Comparison of ENCODE assay signal across 9 mouse cellular contexts in genomic region chr7:118929601-118930311, GRCm38 (mm10).
DNase-seq lines count a peak whose midpoint lies in the region; ATAC-seq and TF ChIP-seq lines count a peak whose summit lies in the region.
"Had no signal": no experiment of that assay in that cellular context is flagged by ENCODE, and none has a peak within 500 bp of the region (broad histone marks: within the 10 kb centered on the region; RNA-seq: fewer than 3 reads in every experiment).

No protein-coding gene starts in this region.

- no peak for TF ChIP-seq CTCF in liver, postnatal 0 days (IDR thresholded peaks at IDR 0.05; ENCODE audit: low read depth)

- H3K27me3 ChIP-seq in liver, postnatal 0 days (ENCODE audit: insufficient read depth, low read length): no peaks in the 10 kb centered on the region
- no peaks in the 10 kb centered on the region for H3K27me3 ChIP-seq in liver, embryonic 11.5 days (replicated peaks; ENCODE audit: control insufficient read depth, insufficient read depth, low read length)
- no peaks in the 10 kb centered on the region for H3K27me3 ChIP-seq in kidney, embryonic 16.5 days (ENCODE audit: insufficient read depth, low read length)
- no peaks in the 10 kb centered on the region for H3K27me3 ChIP-seq in liver, embryonic 12.5 days (replicated peaks)
- H3K27me3 ChIP-seq: liver, embryonic 15.5 days had no signal

- H3K9me3 ChIP-seq in liver, postnatal 0 days (ENCODE audit: low read length): no peaks in the 10 kb centered on the region
- no peaks in the 10 kb centered on the region for H3K9me3 ChIP-seq in liver, embryonic 11.5 days (ENCODE audit: control insufficient read depth, low read length)
- no peaks in the 10 kb centered on the region for H3K9me3 ChIP-seq in kidney, embryonic 16.5 days (ENCODE audit: low read length)
- H3K9me3 ChIP-seq in liver, embryonic 12.5 days (replicated peaks): no peaks in the 10 kb centered on the region
- H3K9me3 ChIP-seq: liver, embryonic 15.5 days had no signal

- DNase-seq in liver, postnatal 0 days: peak; percentile 26
- no peak for DNase-seq in liver, embryonic 11.5 days (ENCODE audit: low spot score)
- peak; percentile 46 for DNase-seq in adrenal gland, postnatal 25 days
- DNase-seq in gastrocnemius, postnatal 10 days: peak; percentile 25

- peak overlapping the region; percentile 22; the same call in 1 of the 2 replicates for H3K27ac ChIP-seq in liver, postnatal 0 days (ENCODE audit: low read depth)
- no peak overlapping the region for H3K27ac ChIP-seq in liver, embryonic 11.5 days (ENCODE audit: low read depth, low read length)
- H3K27ac ChIP-seq in kidney, embryonic 16.5 days (ENCODE audit: low read length): peak overlapping the region; percentile 35; the same call in 1 of the 2 replicates
- H3K27ac ChIP-seq in liver, embryonic 12.5 days: no peak overlapping the region
- H3K27ac ChIP-seq: liver, embryonic 15.5 days had no signal

- ATAC-seq in liver, postnatal 0 days: peak; percentile 57
- ATAC-seq in liver, embryonic 11.5 days (replicated peaks; ENCODE audit: low FRiP score): no peak; the same call in 1 of the 2 replicates
- peak; percentile 70 for ATAC-seq in kidney, embryonic 16.5 days (ENCODE audit: low FRiP score, low TSS enrichment)
- ATAC-seq in megakaryocyte, adult 5-6 weeks (ENCODE audit: poor library complexity, severe bottlenecking): peak; percentile 48
- ATAC-seq in liver, embryonic 12.5 days: no peak
- no peak for ATAC-seq in erythroid progenitor cell, adult 5-6 weeks (replicated peaks; ENCODE audit: low FRiP score, poor library complexity, severe bottlenecking)

- TF ChIP-seq EP300 in liver, postnatal 0 days (IDR thresholded peaks at IDR 0.05; ENCODE audit: low read depth): 0 out of 2 replicates have a peak, but pooled peaks have one; percentile 19

- no peak overlapping the region for H3K4me3 ChIP-seq in liver, postnatal 0 days (ENCODE audit: low read depth, low read length)
- no peak overlapping the region for H3K4me3 ChIP-seq in liver, embryonic 11.5 days (ENCODE audit: low read depth, low read length)
- H3K4me3 ChIP-seq in kidney, embryonic 16.5 days (ENCODE audit: low read length): no peak overlapping the region
- no peak overlapping the region for H3K4me3 ChIP-seq in liver, embryonic 12.5 days
- H3K4me3 ChIP-seq: liver, embryonic 15.5 days had no signal

- 25% methylated on average over 16 of the region's 16 CpGs for WGBS in liver, postnatal 0 days (ENCODE audit: insufficient replicate concordance)
- 23% methylated on average over 16 of the region's 16 CpGs for WGBS in liver, embryonic 11.5 days
- 19% methylated on average over 13 of the region's 16 CpGs for WGBS in kidney, embryonic 16.5 days
- WGBS in liver, embryonic 12.5 days (ENCODE audit: insufficient replicate concordance): 22% methylated on average over 16 of the region's 16 CpGs

- no peaks in the 10 kb centered on the region for H3K4me1 ChIP-seq in liver, postnatal 0 days (ENCODE audit: insufficient read depth)
- H3K4me1 ChIP-seq in liver, embryonic 11.5 days (replicated peaks; ENCODE audit: control insufficient read depth, insufficient read depth, low read length): peaks cover 7% of the 10 kb centered on the region; the same call in 1 of the 2 replicates
- H3K4me1 ChIP-seq in kidney, embryonic 16.5 days (ENCODE audit: insufficient read depth, low read length): no peaks in the 10 kb centered on the region; the same call in 1 of the 2 replicates
- H3K4me1 ChIP-seq in liver, embryonic 12.5 days: no peaks in the 10 kb centered on the region
- H3K4me1 ChIP-seq: liver, embryonic 15.5 days had no signal

- H3K4me2 ChIP-seq in liver, postnatal 0 days (ENCODE audit: low read depth, low read length): no peak overlapping the region
- no peak overlapping the region for H3K4me2 ChIP-seq in liver, embryonic 11.5 days
- peak overlapping the region; percentile 6; the same call in 1 of the 2 replicates for H3K4me2 ChIP-seq in kidney, embryonic 16.5 days (replicated peaks; ENCODE audit: low read depth, low read length)
- H3K4me2 ChIP-seq in liver, embryonic 12.5 days: no peak overlapping the region
- H3K4me2 ChIP-seq: liver, embryonic 15.5 days had no signal

- H3K9ac ChIP-seq in liver, postnatal 0 days (replicated peaks): no peak overlapping the region
- H3K9ac ChIP-seq in liver, embryonic 11.5 days (ENCODE audit: low read depth, low read length): no peak overlapping the region
- H3K9ac ChIP-seq in kidney, embryonic 16.5 days (replicated peaks; ENCODE audit: low read length): no peak overlapping the region
- H3K9ac ChIP-seq in liver, embryonic 12.5 days: no peak overlapping the region
- H3K9ac ChIP-seq: liver, embryonic 15.5 days had no signal

- H3K36me3 ChIP-seq in liver, postnatal 0 days (replicated peaks; ENCODE audit: insufficient read depth, low read length): no peaks in the 10 kb centered on the region
- no peaks in the 10 kb centered on the region for H3K36me3 ChIP-seq in liver, embryonic 11.5 days (ENCODE audit: control insufficient read depth, insufficient read depth, low read length)
- H3K36me3 ChIP-seq in kidney, embryonic 16.5 days (ENCODE audit: insufficient read depth, low read length): no peaks in the 10 kb centered on the region
- H3K36me3 ChIP-seq in liver, embryonic 12.5 days: no peaks in the 10 kb centered on the region
- H3K36me3 ChIP-seq: liver, embryonic 15.5 days had no signal

Comparison
In these comparisons a context has a peak if more than half of its experiments do, and no peak if none do; other contexts are left out.
1. ATAC-seq: peak in liver, postnatal 0 days (single experiment), kidney, embryonic 16.5 days (single experiment) and megakaryocyte, adult 5-6 weeks (single experiment); none in liver, embryonic 11.5 days (single experiment), liver, embryonic 12.5 days (single experiment) and erythroid progenitor cell, adult 5-6 weeks (single experiment).
2. H3K27ac ChIP-seq: peak in liver, postnatal 0 days (single experiment) and kidney, embryonic 16.5 days (single experiment); none in liver, embryonic 11.5 days (single experiment) and liver, embryonic 12.5 days (single experiment).